Mouse (Mus musculus) E14TG2a.4 (cell line): ENCODE measurements at regions not wholly inside any gene's neighbourhood (a gene's known extent, or its start where the extent isn't known, plus 50 kb on each side); places are given as distances from the start of the nearest gene placed in this dataset.

ENCODE experiments used
- CTCF ChIP-seq: conservative IDR thresholded peaks from 2 replicates; pipeline ENCODE4 v1.5.1; 2014; ENCODE audit warnings: low read length
- POU5F1 ChIP-seq: IDR thresholded peaks from 2 replicates; pipeline ENCODE4 v1.6.1; 2014; ENCODE audit warnings: low read length, borderline replicate concordance

- no peak for TF ChIP-seq CTCF
- TF ChIP-seq POU5F1, result no peak
Measured at GRCm38 (mm10) chr16:52747744-52748143, 293.9 kb upstream of the Alcam start.
